Mouse (Mus musculus) stomach, embryonic 16.5 days (tissue): ENCODE data around the gene Alppl2. TPM values are rescaled to one million over a fixed set of nuclear protein-coding genes. Genes with fewer than 3 reads are reported as not detected.

Experiments
- ATAC-seq: fragments of 200-750 bp; cut with Nextera tagmentation; 2 replicates; pipeline ENCODE4 v1.8.0; 2017; ENCODE audit warnings: moderate number of reproducible peaks, moderate TSS enrichment; ENCODE audit not compliant: insufficient read depth, low FRiP score
- H3K27ac ChIP-seq: fragments of 300-500 bp; sonication (generic); 2 replicates; pipeline ENCODE4 v1.5.1; 2014; ENCODE audit warnings: low read length
- H3K27me3 ChIP-seq: fragments of 300-500 bp; sonication (generic); 2 replicates; pipeline ENCODE4 v1.6.1; 2014; ENCODE audit warnings: low read length, control low read depth, mixed read lengths; ENCODE audit not compliant: control insufficient read depth, insufficient read depth
- H3K36me3 ChIP-seq: fragments of 300-500 bp; sonication (generic); 2 replicates; pipeline ENCODE4 v1.6.1; 2014; ENCODE audit warnings: low read length; ENCODE audit not compliant: control insufficient read depth, insufficient read depth
- H3K4me1 ChIP-seq: fragments of 300-500 bp; sonication (generic); 2 replicates; pipeline ENCODE4 v1.6.1; 2014; ENCODE audit warnings: low read length, control low read depth, mixed read lengths; ENCODE audit not compliant: control insufficient read depth, insufficient read depth
- H3K4me2 ChIP-seq: fragments of 300-500 bp; sonication (generic); 2 replicates; pipeline ENCODE4 v1.6.1; 2014; ENCODE audit warnings: low read depth, low read length, mixed read lengths
- H3K4me3 ChIP-seq: fragments of 300-500 bp; sonication (generic); replicated peaks from 2 replicates; pipeline ENCODE4 v1.5.1; 2014; ENCODE audit warnings: mild to moderate bottlenecking, low read length
- H3K9ac ChIP-seq: fragments of 300-500 bp; sonication (generic); 2 replicates; pipeline ENCODE4 v1.6.1; 2014; ENCODE audit warnings: low read length
- H3K9me3 ChIP-seq: fragments of 300-500 bp; sonication (generic); replicated peaks from 2 replicates; pipeline ENCODE4 v1.6.1; 2016; ENCODE audit warnings: low read length, control low read depth; ENCODE audit not compliant: control insufficient read depth
- WGBS: fragments of 180-500 bp; shearing (Covaris S2); extraction: QIAGEN DNeasy Blood & Tissue Kit; methylation state at CpG from one replicate; pipeline ENCODE4 v1.1.7; 2014; 5-methylcytosine and 5-hydroxymethylcytosine counted together
- polyA plus RNA-seq: library from polyadenylated mRNA; unstranded; fragments of >200 nt; fragmentation: Nextera tagmentation; extraction: Ambion mirVana; gene quantifications from 2 replicates; pipeline ENCODE4 v1.2.1, GENCODE M21; 2015

Alppl2 gene
- polyA plus RNA-seq, 1 experiment from 2014 or later = not detected

DNA sequence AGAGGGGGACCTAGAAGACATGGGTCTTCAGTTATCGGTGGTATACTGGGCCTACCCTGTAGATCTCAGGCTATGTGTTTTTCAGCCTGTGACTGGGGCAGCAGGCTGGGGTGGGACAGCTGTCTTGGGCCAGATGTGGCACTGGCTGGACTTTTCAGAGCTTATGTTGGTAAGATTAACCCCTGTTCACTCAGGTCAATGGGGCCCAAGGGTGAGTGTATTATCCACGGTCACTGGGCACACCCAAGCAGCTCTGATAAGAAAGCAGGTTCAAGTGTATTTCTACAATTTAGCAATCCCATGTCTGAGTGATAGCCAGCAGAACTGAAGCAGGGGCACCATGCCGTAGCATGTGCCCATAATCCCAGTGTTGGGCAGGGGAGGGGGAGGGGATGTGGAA is 12.4 kb upstream of the Alppl2 start:
- H3K27me3 ChIP-seq = no peaks in the 10 kb centered on the region
- ATAC-seq = peak; percentile 23; the same call in 1 of the 2 replicates
- WGBS = 63% methylated on average over 3 of the region's 3 CpGs
- H3K36me3 ChIP-seq = no peaks in the 10 kb centered on the region
- H3K9ac ChIP-seq = no peak overlapping the region
- H3K4me1 ChIP-seq = no peaks in the 10 kb centered on the region
- H3K4me3 ChIP-seq = no peak overlapping the region
- H3K4me2 ChIP-seq = no peak overlapping the region
- no peak overlapping the region for H3K27ac ChIP-seq
- H3K9me3 ChIP-seq = no peaks in the 10 kb centered on the region

DNA sequence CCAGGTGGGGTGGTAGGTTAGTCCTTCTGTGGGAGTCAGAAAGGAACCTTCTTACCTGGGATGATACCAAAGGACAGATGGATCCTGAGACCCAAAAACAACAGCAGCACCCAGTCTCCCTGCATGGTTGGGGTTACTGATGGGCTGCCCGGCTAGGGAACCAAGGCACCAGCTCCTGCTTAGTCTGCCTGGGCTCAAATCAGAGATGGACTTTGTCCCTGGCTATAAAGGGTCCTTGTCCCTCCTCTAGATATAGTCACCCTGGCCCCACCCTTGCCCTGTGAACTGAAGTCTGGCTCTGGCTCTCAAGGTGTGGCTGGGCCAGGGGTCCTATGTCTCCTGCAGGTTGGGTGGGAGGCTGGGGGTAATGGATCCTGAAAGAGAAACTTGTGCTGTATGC is 11.7 kb upstream of the Alppl2 start, which contains the start of gene Alpi:
Gene Alpi, minus strand, starts transcription at position 196 of the 400 bp plus-strand sequence.
- Histone ChIP-seq H3K27me3 (no peaks in the 10 kb centered on the region), H3K4me3 (no peak within 1 kb of the TSS), H3K27ac (no peak within 1 kb of the TSS), H3K9me3 (no peaks in the 10 kb centered on the region), H3K4me1 (no peaks in the 10 kb centered on the region), H3K4me2 (no peak within 1 kb of the TSS), H3K9ac (no peak within 1 kb of the TSS), H3K36me3 (no peaks in the 10 kb centered on the region)
- 100% methylated on average over 1 of the region's 1 CpGs for WGBS
- ATAC-seq = peak; percentile 30; the same call in 1 of the 2 replicates

GRCm38 (mm10) chr1:87098358-87098975 is 8.7 kb upstream of the Alppl2 start:
- ATAC-seq = peak; percentile 30; the same call in 1 of the 2 replicates
- no peaks in the 10 kb centered on the region for H3K4me1 ChIP-seq

DNA sequence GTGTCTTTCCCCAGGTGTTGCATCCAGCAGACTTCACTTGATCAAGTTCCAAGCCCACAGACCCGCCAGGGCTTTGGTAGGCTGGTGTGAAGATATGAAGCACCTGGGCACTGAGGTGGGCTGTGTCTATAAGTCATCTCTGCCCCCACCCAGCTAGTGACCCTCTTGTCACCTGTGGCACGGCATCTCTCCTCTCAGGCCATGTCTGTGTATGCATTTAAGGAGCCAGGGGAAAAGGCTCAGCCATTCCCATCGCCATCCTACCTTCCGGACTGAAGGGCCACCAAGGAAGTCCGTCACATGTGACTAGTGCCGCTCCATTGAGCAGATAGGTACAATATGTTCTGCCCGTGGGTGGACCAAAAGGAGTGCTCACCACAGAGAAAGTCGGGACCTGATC is 5.9 kb upstream of the Alppl2 start:
- WGBS = 81% methylated on average over 8 of the region's 8 CpGs
- Histone ChIP-seq H3K4me1 (no peaks in the 10 kb centered on the region), H3K36me3 (no peaks in the 10 kb centered on the region), H3K9ac (no peak overlapping the region), H3K4me3 (no peak overlapping the region), H3K4me2 (no peak overlapping the region), H3K27me3 (no peaks in the 10 kb centered on the region), H3K9me3 (no peaks in the 10 kb centered on the region), H3K27ac (no peak overlapping the region)
- no peak for ATAC-seq

More at GRCm38 (mm10) chr1:87098358-87098975, 8.7 kb upstream of the Alppl2 start:
- 14% methylated on average over 30 of the region's 30 CpGs for WGBS
- peak overlapping the region; percentile 34; the same call in 1 of the 2 replicates for H3K4me2 ChIP-seq
- no peak overlapping the region for H3K27ac ChIP-seq
- H3K4me3 ChIP-seq = no peak overlapping the region
- H3K9ac ChIP-seq = no peak overlapping the region
- H3K36me3 ChIP-seq = no peaks in the 10 kb centered on the region
- no peaks in the 10 kb centered on the region for H3K9me3 ChIP-seq
- no peaks in the 10 kb centered on the region for H3K27me3 ChIP-seq

DNA sequence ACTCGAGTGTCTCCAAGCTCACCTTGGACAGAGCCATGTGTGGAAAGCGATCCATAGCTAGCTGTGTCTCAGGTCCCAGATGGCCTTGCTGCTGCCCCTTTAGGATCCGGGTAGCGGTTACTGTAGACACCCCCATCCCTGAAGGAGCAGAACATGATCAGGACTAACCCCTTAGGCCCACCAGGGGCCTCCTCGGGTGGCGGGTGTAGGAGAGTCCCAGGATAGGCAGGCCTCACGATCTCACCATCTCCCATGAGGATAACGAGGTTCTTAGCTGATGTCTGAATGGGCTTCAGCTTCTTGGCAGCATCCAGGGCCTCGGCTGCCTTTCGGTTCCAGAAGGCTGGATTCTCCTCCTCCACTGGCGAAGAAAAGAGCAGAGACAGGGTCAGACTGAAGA is 477 bp downstream of the Alppl2 start:
- H3K36me3 ChIP-seq = no peaks in the 10 kb centered on the region
- H3K27me3 ChIP-seq = no peaks in the 10 kb centered on the region
- no peak overlapping the region for H3K4me3 ChIP-seq
- 89% methylated on average over 11 of the region's 11 CpGs for WGBS
- H3K9me3 ChIP-seq = no peaks in the 10 kb centered on the region
- no peak overlapping the region for H3K9ac ChIP-seq
- no peak overlapping the region for H3K4me2 ChIP-seq
- no peak for ATAC-seq
- no peak overlapping the region for H3K27ac ChIP-seq
- H3K4me1 ChIP-seq = no peaks in the 10 kb centered on the region

DNA sequence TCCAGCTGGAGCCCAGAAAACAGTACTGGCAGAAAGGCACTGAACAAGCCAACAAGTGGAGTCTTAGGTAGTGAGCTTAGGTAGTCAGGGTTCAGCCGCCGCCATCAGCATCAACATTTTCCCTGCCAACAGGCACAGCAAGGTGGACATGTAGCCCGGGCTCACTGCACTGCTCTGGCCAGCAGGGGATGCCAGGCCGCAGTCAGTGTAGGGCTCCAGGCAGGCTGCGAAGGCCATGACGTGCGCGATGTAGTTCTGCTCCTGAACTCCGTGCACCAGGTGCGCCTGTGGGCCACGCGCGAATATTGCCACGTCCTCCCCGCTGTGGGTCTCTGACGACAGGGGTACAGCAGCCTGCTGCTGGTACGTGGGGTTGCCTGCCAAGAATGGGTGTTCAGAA is 2.8 kb downstream of the Alppl2 start:
- ATAC-seq = no peak

GRCm38 (mm10) chr1:87086196-87086595 is 3.5 kb downstream of the Alppl2 start:
- Histone ChIP-seq H3K9ac (no peak overlapping the region), H3K4me3 (no peak overlapping the region), H3K4me2 (no peak overlapping the region), H3K36me3 (no peaks in the 10 kb centered on the region), H3K9me3 (no peaks in the 10 kb centered on the region), H3K4me1 (no peaks in the 10 kb centered on the region), H3K27ac (no peak overlapping the region), H3K27me3 (no peaks in the 10 kb centered on the region)
- ATAC-seq = no peak
- 65% methylated on average over 4 of the region's 4 CpGs for WGBS

More for the DNA sequence above, 2.8 kb downstream of the Alppl2 start:
- Histone ChIP-seq H3K36me3 (no peaks in the 10 kb centered on the region), H3K4me3 (no peak overlapping the region), H3K9me3 (no peaks in the 10 kb centered on the region), H3K4me1 (no peaks in the 10 kb centered on the region), H3K27ac (no peak overlapping the region), H3K4me2 (no peak overlapping the region), H3K27me3 (no peaks in the 10 kb centered on the region), H3K9ac (no peak overlapping the region)
- WGBS = 70% methylated on average over 17 of the region's 17 CpGs

DNA sequence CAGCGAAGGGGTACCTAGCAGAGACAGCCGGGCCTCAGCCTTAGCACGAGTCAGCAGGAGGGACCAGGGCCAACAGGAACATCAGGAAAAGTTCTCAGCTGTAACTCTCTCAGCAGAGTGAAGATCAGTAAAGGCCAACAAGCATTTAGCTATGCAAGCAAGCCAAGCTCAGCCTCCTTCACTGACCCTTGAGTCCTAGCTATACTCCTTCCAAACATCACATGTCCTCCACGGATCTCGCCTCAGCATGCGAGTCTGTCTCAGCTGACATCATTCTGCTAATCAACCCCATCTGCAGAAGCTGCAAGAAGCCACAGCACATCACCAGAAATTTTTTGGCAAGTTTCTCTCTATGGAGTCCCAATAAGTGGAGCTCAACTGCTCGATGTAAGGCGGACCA is 16.0 kb downstream of the Alppl2 start:
- 80% methylated on average over 8 of the region's 8 CpGs for WGBS
- Histone ChIP-seq H3K36me3 (no peaks in the 10 kb centered on the region), H3K9ac (no peak overlapping the region), H3K27me3 (no peaks in the 10 kb centered on the region), H3K4me1 (no peaks in the 10 kb centered on the region), H3K27ac (no peak overlapping the region), H3K4me3 (no peak overlapping the region), H3K4me2 (no peak overlapping the region), H3K9me3 (no peaks in the 10 kb centered on the region)
- no peak for ATAC-seq

DNA sequence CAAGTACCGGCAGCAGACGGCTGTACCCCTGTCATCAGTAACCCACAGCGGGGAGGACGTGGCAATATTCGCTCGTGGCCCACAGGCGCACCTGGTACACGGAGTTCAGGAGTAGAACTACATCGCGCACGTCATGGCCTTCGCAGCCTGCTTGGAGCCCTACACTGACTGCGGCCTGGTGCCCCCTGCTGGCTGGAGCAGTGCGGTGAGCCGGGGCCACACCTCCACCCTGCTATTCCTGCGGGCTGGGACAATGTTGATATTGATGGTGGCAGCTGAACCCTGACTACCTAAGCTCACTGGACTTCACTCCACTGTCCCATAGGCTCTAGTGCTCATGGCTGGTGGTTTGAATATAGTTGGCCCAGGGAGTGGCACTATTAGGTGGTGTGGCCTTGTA is 19.0 kb downstream of the Alppl2 start:
- H3K4me3 ChIP-seq = no peak overlapping the region
- H3K9ac ChIP-seq = no peak overlapping the region
- H3K27ac ChIP-seq = no peak overlapping the region
- no peaks in the 10 kb centered on the region for H3K9me3 ChIP-seq
- peak; percentile 39; the same call in 1 of the 2 replicates for ATAC-seq
- no peaks in the 10 kb centered on the region for H3K27me3 ChIP-seq
- H3K4me2 ChIP-seq = no peak overlapping the region
- no peaks in the 10 kb centered on the region for H3K36me3 ChIP-seq
- no peaks in the 10 kb centered on the region for H3K4me1 ChIP-seq
- 49% methylated on average over 16 of the region's 16 CpGs for WGBS
